Mouse (Mus musculus): Measurements from ENCODE around the gene Wdr90. TPM values are rescaled to one million over a fixed set of nuclear protein-coding genes. Genes with fewer than 3 reads are reported as not detected.
A peak's percentile ranks its signal among the peaks of the same experiment; 100 is the strongest.

Wdr90 gene
- polyA plus RNA-seq, 1 experiment, result 11.4 TPM

DNA sequence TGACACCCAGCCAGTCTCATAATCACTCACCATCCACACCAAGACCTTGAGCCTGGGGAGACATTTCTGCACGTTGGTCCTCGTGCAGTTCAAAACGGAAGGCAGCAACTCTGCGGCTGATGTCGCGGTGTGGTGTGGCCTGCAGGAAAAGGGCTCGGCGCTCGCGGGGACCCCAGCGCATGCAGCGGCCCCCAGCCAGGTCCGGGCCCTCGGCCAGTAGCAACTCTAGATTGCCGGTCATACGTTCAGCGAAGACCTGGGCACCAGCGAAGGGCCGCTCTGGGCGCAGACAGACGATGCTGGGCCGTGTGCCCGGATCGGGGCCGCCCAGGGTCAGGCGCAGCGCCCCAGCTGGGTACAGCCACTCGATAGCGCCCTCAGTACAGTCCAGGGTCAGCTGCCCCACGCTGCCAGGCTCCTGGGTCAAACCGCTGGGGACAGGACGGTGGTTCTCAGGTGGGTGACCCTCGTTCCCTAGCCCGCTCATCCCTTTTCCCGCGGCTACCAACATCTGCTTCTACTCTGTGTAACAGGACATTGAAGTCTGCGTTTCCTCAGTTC lies 65.0 kb downstream of the Wdr90 start:
- peaks cover 7% of the 10 kb centered on the region; the same call in 1 of the 2 replicates for H3K4me1 ChIP-seq (ENCODE audit: control insufficient read depth, insufficient read depth, low read length)
- peak overlapping the region; percentile 76 for H3K4me3 ChIP-seq (ENCODE audit: insufficient read depth, low read length)
- TF ChIP-seq CTCF (IDR thresholded peaks at IDR 0.05; ENCODE audit: borderline replicate concordance, insufficient read depth, low read length) (no peak), POLR2A (IDR thresholded peaks at IDR 0.05; ENCODE audit: low read depth, low read length) (no peak)
- H3K27ac ChIP-seq (ENCODE audit: insufficient read depth, low read length), result no peak overlapping the region

DNA sequence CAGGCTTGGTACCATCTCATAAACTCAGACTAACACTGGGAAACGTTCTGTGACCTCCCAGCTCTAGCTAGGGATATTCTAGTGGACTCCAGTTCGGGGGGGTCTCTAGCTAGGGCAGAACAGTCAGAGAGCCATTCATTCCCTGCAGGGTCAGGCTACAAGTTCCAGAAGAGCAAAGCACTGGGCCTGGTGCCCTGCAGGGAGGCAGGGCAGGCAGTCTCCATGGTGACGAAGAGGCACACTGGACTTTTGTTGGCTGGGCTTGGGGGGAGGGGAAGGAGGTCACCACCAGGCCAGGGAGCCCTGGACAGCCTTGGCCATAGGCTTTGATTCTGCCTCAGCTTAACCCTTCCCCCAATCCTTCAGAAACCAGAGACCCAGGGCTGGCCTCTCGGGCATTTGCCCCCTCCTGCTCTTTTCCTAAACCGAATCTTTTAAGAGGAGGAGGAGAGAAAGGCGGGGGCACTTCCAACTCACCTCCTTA lies 65.7 kb downstream of the Wdr90 start, which contains the start of gene AC134908.4:
Gene AC134908.4 (minus strand): TSS at position 51 of the 484 bp plus-strand sequence.
- H3K4me1 ChIP-seq (ENCODE audit: control insufficient read depth, insufficient read depth, low read length), result peaks cover 7% of the 10 kb centered on the region; the same call in 1 of the 2 replicates

DNA sequence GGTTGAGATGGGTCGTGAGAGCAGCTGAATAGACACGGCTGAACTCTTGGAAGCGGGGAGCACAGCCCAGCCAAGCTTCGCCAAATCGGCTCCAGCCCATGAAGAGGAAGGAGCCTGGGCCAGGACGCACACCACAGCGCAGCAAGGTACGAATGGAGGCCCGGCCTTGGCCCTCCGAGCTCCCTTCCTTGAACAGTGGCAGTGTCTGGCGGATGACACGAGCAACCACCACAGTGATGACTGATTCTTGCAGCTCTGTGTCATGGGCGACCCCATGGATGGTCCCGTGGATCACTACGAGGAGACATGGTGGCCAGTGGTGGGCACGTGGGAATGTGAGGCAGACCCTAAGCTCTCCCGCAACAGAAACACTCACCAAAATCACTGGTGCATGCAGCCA lies 66.3 kb downstream of the Wdr90 start:
- no peak overlapping the region for H3K27ac ChIP-seq (ENCODE audit: insufficient read depth, low read length)
- no peak for TF ChIP-seq CTCF (IDR thresholded peaks at IDR 0.05; ENCODE audit: borderline replicate concordance, insufficient read depth, low read length)
- no peak for TF ChIP-seq POLR2A (IDR thresholded peaks at IDR 0.05; ENCODE audit: low read depth, low read length)
- H3K4me3 ChIP-seq (ENCODE audit: insufficient read depth, low read length), result no peak overlapping the region
- peaks cover 7% of the 10 kb centered on the region; the same call in 1 of the 2 replicates for H3K4me1 ChIP-seq (ENCODE audit: control insufficient read depth, insufficient read depth, low read length)

More for the DNA sequence above, 65.7 kb downstream of the Wdr90 start, which contains the start of gene AC134908.4:
- H3K27ac ChIP-seq (ENCODE audit: insufficient read depth, low read length), result no peak within 1 kb of the TSS
- TF ChIP-seq CTCF (IDR thresholded peaks at IDR 0.05; ENCODE audit: borderline replicate concordance, insufficient read depth, low read length), result no peak
- TF ChIP-seq POLR2A (IDR thresholded peaks at IDR 0.05; ENCODE audit: low read depth, low read length), result no peak
- H3K4me3 ChIP-seq (ENCODE audit: insufficient read depth, low read length), result peak within 1 kb of the TSS; percentile 76

Other genes with a start within 250 kb of the Wdr90 start
- gene Gng13, start 144.3 kb downstream of the Wdr90 start, polyA plus RNA-seq (2011; ENCODE audit: insufficient read length, low read depth, missing spikeins), result not detected in 2 replicates
- gene Chtf18, start 134.1 kb downstream of the Wdr90 start, polyA plus RNA-seq (2011; ENCODE audit: insufficient read length, low read depth, missing spikeins), result 9.0 and 10.7 TPM in 2 replicates
- 10.0 and 13.0 TPM in 2 replicates for gene Rpusd1, start 133.8 kb downstream of the Wdr90 start, polyA plus RNA-seq (2011; ENCODE audit: insufficient read length, low read depth, missing spikeins)
- not detected in 2 replicates for gene Mslnl, start 125.5 kb downstream of the Wdr90 start, polyA plus RNA-seq (2011; ENCODE audit: insufficient read length, low read depth, missing spikeins)
- gene Msln, start 107.1 kb downstream of the Wdr90 start, polyA plus RNA-seq (2011; ENCODE audit: insufficient read length, low read depth, missing spikeins), result 2.3 and 3.3 TPM in 2 replicates
- gene Narfl, start 87.7 kb downstream of the Wdr90 start, polyA plus RNA-seq (2011; ENCODE audit: insufficient read length, low read depth, missing spikeins), result 14.6 and 20.3 TPM in 2 replicates
- 18.1 and 23.8 TPM in 2 replicates for gene Haghl, start 75.8 kb downstream of the Wdr90 start, polyA plus RNA-seq (2011; ENCODE audit: insufficient read length, low read depth, missing spikeins)
- gene Ccdc78, start 74.9 kb downstream of the Wdr90 start, polyA plus RNA-seq (2011; ENCODE audit: insufficient read length, low read depth, missing spikeins), result not detected in 2 replicates
- gene Fam173a, start 68.6 kb downstream of the Wdr90 start, polyA plus RNA-seq (2011; ENCODE audit: insufficient read length, low read depth, missing spikeins), result 25.4 and 26.4 TPM in 2 replicates
- gene AC134908.4, start 65.8 kb downstream of the Wdr90 start, polyA plus RNA-seq (2011; ENCODE audit: insufficient read length, low read depth, missing spikeins), result 2.0 TPM in 1 of 2 replicates, not detected in the other
- gene Metrn, start 64.4 kb downstream of the Wdr90 start, polyA plus RNA-seq (2011; ENCODE audit: insufficient read length, low read depth, missing spikeins), result 24.8 and 33.5 TPM in 2 replicates
- gene Fbxl16, start 52.4 kb downstream of the Wdr90 start, polyA plus RNA-seq (2011; ENCODE audit: insufficient read length, low read depth, missing spikeins), result 4.1 and 4.7 TPM in 2 replicates
- gene Wdr24, start 37.9 kb downstream of the Wdr90 start, polyA plus RNA-seq (2011; ENCODE audit: insufficient read length, low read depth, missing spikeins), result 13.0 and 14.5 TPM in 2 replicates
- gene Jmjd8, start 32.6 kb downstream of the Wdr90 start, polyA plus RNA-seq (2011; ENCODE audit: insufficient read length, low read depth, missing spikeins), result 24.4 and 27.9 TPM in 2 replicates
- gene Stub1, start 28.1 kb downstream of the Wdr90 start, polyA plus RNA-seq (2011; ENCODE audit: insufficient read length, low read depth, missing spikeins), result 115 and 118 TPM in 2 replicates
- 1.8 and 2.1 TPM in 2 replicates for gene Rhbdl1, start 24.2 kb downstream of the Wdr90 start, polyA plus RNA-seq (2011; ENCODE audit: insufficient read length, low read depth, missing spikeins)
- 0.63 TPM in 1 of 2 replicates, not detected in the other for gene Gm20683, start 19.7 kb downstream of the Wdr90 start, polyA plus RNA-seq (2011; ENCODE audit: insufficient read length, low read depth, missing spikeins)
- gene Rhot2, start 16.6 kb downstream of the Wdr90 start, polyA plus RNA-seq (2011; ENCODE audit: insufficient read length, low read depth, missing spikeins), result 21.0 and 29.7 TPM in 2 replicates
- 7.1 and 9.8 TPM in 2 replicates for gene Mcrip2, start 7.3 kb upstream of the Wdr90 start, polyA plus RNA-seq (2011; ENCODE audit: insufficient read length, low read depth, missing spikeins)
- gene Mettl26, start 13.6 kb upstream of the Wdr90 start, polyA plus RNA-seq (2011; ENCODE audit: insufficient read length, low read depth, missing spikeins), result 14.4 and 19.7 TPM in 2 replicates
- 0.38 and 0.83 TPM in 2 replicates for gene Wfikkn1, start 19.4 kb upstream of the Wdr90 start, polyA plus RNA-seq (2011; ENCODE audit: insufficient read length, low read depth, missing spikeins)
- gene Rab40c, start 58.2 kb upstream of the Wdr90 start, polyA plus RNA-seq (2011; ENCODE audit: insufficient read length, low read depth, missing spikeins), result 21.5 and 23.9 TPM in 2 replicates
- 47.8 and 48.0 TPM in 2 replicates for gene Pigq, start 83.4 kb upstream of the Wdr90 start, polyA plus RNA-seq (2011; ENCODE audit: insufficient read length, low read depth, missing spikeins)
- gene Nhlrc4, start 83.5 kb upstream of the Wdr90 start, polyA plus RNA-seq (2011; ENCODE audit: insufficient read length, low read depth, missing spikeins), result not detected in 2 replicates
- not detected in 2 replicates for gene A930017K11Rik, start 91.1 kb upstream of the Wdr90 start, polyA plus RNA-seq (2011; ENCODE audit: insufficient read length, low read depth, missing spikeins)
- 10.1 and 10.9 TPM in 2 replicates for gene Capn15, start 124.3 kb upstream of the Wdr90 start, polyA plus RNA-seq (2011; ENCODE audit: insufficient read length, low read depth, missing spikeins)
- gene Rab11fip3, start 208.1 kb upstream of the Wdr90 start, polyA plus RNA-seq (2011; ENCODE audit: insufficient read length, low read depth, missing spikeins), result 20.7 and 22.6 TPM in 2 replicates
- gene Decr2, start 228.8 kb upstream of the Wdr90 start, polyA plus RNA-seq (2011; ENCODE audit: insufficient read length, low read depth, missing spikeins), result 28.2 and 30.9 TPM in 2 replicates
- gene Nme4, start 234.1 kb upstream of the Wdr90 start, polyA plus RNA-seq (2011; ENCODE audit: insufficient read length, low read depth, missing spikeins), result 47.9 and 50.4 TPM in 2 replicates

Data from embryonic fibroblast, embryonic 13.5 days (primary cell).